Mouse (Mus musculus): ENCODE results near the gene Ube2g2. TPM values are rescaled to one million over a fixed set of nuclear protein-coding genes. Genes with fewer than 3 reads are reported as not detected.

Ube2g2 gene
- total and polyA plus RNA-seq, 3 experiments, result 28.7 to 59.4 (median 40.8) TPM

- Histone ChIP-seq H3K9ac (ENCODE audit: insufficient read depth, low read depth) (no peak overlapping the region), H3K9me3 (replicated peaks; ENCODE audit: low read length) (no peaks in the 10 kb centered on the region), H3K27ac (ENCODE audit: insufficient read depth, low read depth) (no peak overlapping the region), H3K4me2 (ENCODE audit: insufficient read depth, low read depth, poor library complexity, severe bottlenecking) (no peak overlapping the region), H3K36me3 (replicated peaks in 1 of 2; ENCODE audit: control insufficient read depth in 1 of 2, insufficient read depth in 1 of 2, low read length in 1 of 2) (no peaks in the 10 kb centered on the region), H3K4me1 (ENCODE audit: control insufficient read depth in 1 of 2, insufficient read depth in 2 of 2) (peaks cover 2 to 32% of the 10 kb centered on the region in 2 experiments), H3K27me3 (replicated peaks) (peaks cover 30% of the 10 kb centered on the region), H3K79me2 (replicated peaks; ENCODE audit: control insufficient read depth, extremely low read depth, insufficient read depth, poor library complexity, severe bottlenecking) (no peaks in the 10 kb centered on the region), H3K4me3 (replicated peaks in 1 of 3; ENCODE audit: low read depth in 2 of 3, low read length in 2 of 3, poor library complexity in 1 of 3) (no peak overlapping the region)
- in situ Hi-C loops (cut with MboI; ENCODE audit: low pct_ligation_motif_present, low pct_unique_long_range_greater_than_20kb, low sequenced_read_pairs) (no loop called here), dilution Hi-C loops (cut with MboI; ENCODE audit: extremely low pct_ligation_motif_present, extremely low pct_unique_long_range_greater_than_20kb, low sequenced_read_pairs) (no loop called here)
- no peak for DNase-seq (ENCODE audit: extremely low read depth)
- TF ChIP-seq USF1 (IDR thresholded peaks at IDR 0.05; ENCODE audit: low read depth, low read length) (no peak), RCOR1 (conservative IDR thresholded peaks at IDR 0.05; ENCODE audit: low read depth, low read length) (no peak), EP300 (IDR thresholded peaks at IDR 0.05; ENCODE audit: low read length) (no peak), E2F4 (IDR thresholded peaks at IDR 0.05; ENCODE audit: insufficient replicate concordance, low read depth, low read length) (no peak), MAZ (IDR thresholded peaks at IDR 0.05; ENCODE audit: low read depth, low read length) (no peak), TBP (conservative IDR thresholded peaks at IDR 0.05; ENCODE audit: low read depth, low read length) (no peak), SMC3 (IDR thresholded peaks at IDR 0.05; ENCODE audit: low read depth, low read length) (no peak), MEF2A (IDR thresholded peaks at IDR 0.05; ENCODE audit: borderline replicate concordance, low read depth, low read length) (no peak), TCF12 (IDR thresholded peaks at IDR 0.05; ENCODE audit: low read depth, low read length) (no peak), JUND (conservative IDR thresholded peaks at IDR 0.05; ENCODE audit: low read depth, low read length) (no peak), ZMIZ1 (IDR thresholded peaks at IDR 0.05; ENCODE audit: low read depth, low read length) (no peak), PAX5 (IDR thresholded peaks at IDR 0.05; ENCODE audit: low read length) (no peak)
Observed at GRCm38 (mm10) chr10:77682994-77683393, 60.9 kb downstream of the Ube2g2 start.

GRCm38 (mm10) chr10:77684181-77684580 is 62.1 kb downstream of the Ube2g2 start:
- Histone ChIP-seq H3K4me2 (ENCODE audit: insufficient read depth, low read depth, poor library complexity, severe bottlenecking) (no peak overlapping the region), H3K79me2 (replicated peaks; ENCODE audit: control insufficient read depth, extremely low read depth, insufficient read depth, poor library complexity, severe bottlenecking) (no peaks in the 10 kb centered on the region), H3K27ac (ENCODE audit: insufficient read depth, low read depth) (no peak overlapping the region), H3K9me3 (replicated peaks; ENCODE audit: low read length) (no peaks in the 10 kb centered on the region), H3K9ac (ENCODE audit: insufficient read depth, low read depth) (no peak overlapping the region), H3K27me3 (replicated peaks) (peaks cover 31% of the 10 kb centered on the region), H3K36me3 (replicated peaks in 1 of 2; ENCODE audit: control insufficient read depth in 1 of 2, insufficient read depth in 1 of 2, low read length in 1 of 2) (no peaks in the 10 kb centered on the region), H3K4me3 (replicated peaks in 1 of 3; ENCODE audit: low read depth in 2 of 3, low read length in 2 of 3, poor library complexity in 1 of 3) (no peak overlapping the region), H3K4me1 (ENCODE audit: control insufficient read depth in 1 of 2, insufficient read depth in 2 of 2) (peaks cover 2 to 37% of the 10 kb centered on the region in 2 experiments)
- in situ Hi-C loops (cut with MboI; ENCODE audit: low pct_ligation_motif_present, low pct_unique_long_range_greater_than_20kb, low sequenced_read_pairs), result no loop called here
- dilution Hi-C loops (cut with MboI; ENCODE audit: extremely low pct_ligation_motif_present, extremely low pct_unique_long_range_greater_than_20kb, low sequenced_read_pairs), result no loop called here
- TF ChIP-seq MYC (IDR thresholded peaks at IDR 0.05; ENCODE audit: low read depth, low read length) (no peak), UBTF (IDR thresholded peaks at IDR 0.05; ENCODE audit: low read depth, low read length) (no peak), TBP (conservative IDR thresholded peaks at IDR 0.05; ENCODE audit: low read depth, low read length) (no peak), EP300 (IDR thresholded peaks at IDR 0.05; ENCODE audit: low read length) (no peak), CHD2 (IDR thresholded peaks at IDR 0.05; ENCODE audit: low read length) (no peak), BHLHE40 (IDR thresholded peaks at IDR 0.05; ENCODE audit: low read depth, low read length) (no peak), E2F4 (IDR thresholded peaks at IDR 0.05; ENCODE audit: insufficient replicate concordance, low read depth, low read length) (no peak), ELF1 (IDR thresholded peaks at IDR 0.05; ENCODE audit: low read depth, low read length) (no peak), ZC3H11A (IDR thresholded peaks at IDR 0.05; ENCODE audit: low read depth, low read length) (no peak), MAZ (IDR thresholded peaks at IDR 0.05; ENCODE audit: low read depth, low read length) (no peak), USF1 (IDR thresholded peaks at IDR 0.05; ENCODE audit: low read depth, low read length) (no peak), ZNF384 (IDR thresholded peaks at IDR 0.05; ENCODE audit: low read depth, low read length) (no peak), RCOR1 (conservative IDR thresholded peaks at IDR 0.05; ENCODE audit: low read depth, low read length) (no peak), POLR2AphosphoS2 (IDR thresholded peaks at IDR 0.05; ENCODE audit: low read depth, low read length) (no peak), PAX5 (IDR thresholded peaks at IDR 0.05; ENCODE audit: low read length) (no peak), NRF1 (IDR thresholded peaks at IDR 0.05; ENCODE audit: low read depth, low read length) (no peak), CTCF (conservative IDR thresholded peaks at IDR 0.05 in 1 of 2, IDR thresholded peaks at IDR 0.05 in 1 of 2; ENCODE audit: low read depth in 2 of 2, low read length in 2 of 2) (no peak)
- no peak for DNase-seq (ENCODE audit: extremely low read depth)

Data from CH12.LX (cell line).